Mouse (Mus musculus): Measurements from ENCODE around the gene Lpgat1. TPM values are rescaled to one million over a fixed set of nuclear protein-coding genes. Genes with fewer than 3 reads are reported as not detected.

Gene Lpgat1
- polyA plus RNA-seq, 1 experiment from 2014 or later, result 43.2 TPM

GRCm38 (mm10) chr1:191814240-191814639 lies 96.6 kb downstream of the Lpgat1 start:
- Histone ChIP-seq H3K9ac (no peak overlapping the region), H3K27ac (ENCODE audit: low read depth) (no peak overlapping the region), H3K4me1 (ENCODE audit: insufficient read depth) (peaks cover 5% of the 10 kb centered on the region; the same call in 1 of the 2 replicates), H3K9me3 (ENCODE audit: low read depth, low read length) (no peaks in the 10 kb centered on the region), H3K4me3 (ENCODE audit: low read depth, low read length) (no peak overlapping the region), H3K27me3 (ENCODE audit: insufficient read depth, low read length) (no peaks in the 10 kb centered on the region), H3K4me2 (no peak overlapping the region), H3K36me3 (ENCODE audit: insufficient read depth) (no peaks in the 10 kb centered on the region)
- no peak for DNase-seq
- WGBS, result 76% methylated on average over 4 of the region's 4 CpGs
- TF ChIP-seq CTCF (IDR thresholded peaks at IDR 0.05; ENCODE audit: low read depth), result no peak
- no peak for ATAC-seq (ENCODE audit: insufficient read depth)

DNA sequence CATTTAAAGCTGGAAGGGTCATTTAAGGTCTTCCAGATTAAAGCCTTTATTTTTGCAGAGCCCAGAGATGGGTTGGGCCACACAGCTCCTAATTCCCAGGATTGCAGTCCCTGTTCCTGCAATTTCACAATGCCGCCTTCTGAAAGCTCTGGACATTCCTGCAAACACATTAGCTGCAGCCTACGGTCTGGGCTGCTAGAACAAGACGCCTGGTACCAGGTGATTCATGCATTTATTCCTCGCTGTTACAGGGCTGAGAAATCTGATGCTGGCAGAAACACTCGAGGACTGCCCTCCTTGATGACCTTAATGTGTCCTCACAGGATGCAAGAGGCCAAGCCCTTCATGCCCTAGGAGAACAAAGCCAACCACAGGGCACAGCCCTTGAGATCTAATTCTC lies 97.3 kb downstream of the Lpgat1 start:
- TF ChIP-seq CTCF (IDR thresholded peaks at IDR 0.05; ENCODE audit: low read depth), result no peak
- H3K27me3 ChIP-seq (ENCODE audit: insufficient read depth, low read length), result no peaks in the 10 kb centered on the region
- WGBS, result 27% methylated on average over 5 of the region's 5 CpGs
- H3K4me2 ChIP-seq, result no peak overlapping the region
- no peaks in the 10 kb centered on the region for H3K9me3 ChIP-seq (ENCODE audit: low read depth, low read length)
- H3K4me1 ChIP-seq (ENCODE audit: insufficient read depth), result peaks cover 5% of the 10 kb centered on the region; the same call in 1 of the 2 replicates
- DNase-seq, result no peak
- ATAC-seq (ENCODE audit: insufficient read depth), result no peak
- H3K4me3 ChIP-seq (ENCODE audit: low read depth, low read length), result no peak overlapping the region
- no peaks in the 10 kb centered on the region for H3K36me3 ChIP-seq (ENCODE audit: insufficient read depth)
- H3K9ac ChIP-seq, result no peak overlapping the region
- no peak overlapping the region for H3K27ac ChIP-seq (ENCODE audit: low read depth)

DNA sequence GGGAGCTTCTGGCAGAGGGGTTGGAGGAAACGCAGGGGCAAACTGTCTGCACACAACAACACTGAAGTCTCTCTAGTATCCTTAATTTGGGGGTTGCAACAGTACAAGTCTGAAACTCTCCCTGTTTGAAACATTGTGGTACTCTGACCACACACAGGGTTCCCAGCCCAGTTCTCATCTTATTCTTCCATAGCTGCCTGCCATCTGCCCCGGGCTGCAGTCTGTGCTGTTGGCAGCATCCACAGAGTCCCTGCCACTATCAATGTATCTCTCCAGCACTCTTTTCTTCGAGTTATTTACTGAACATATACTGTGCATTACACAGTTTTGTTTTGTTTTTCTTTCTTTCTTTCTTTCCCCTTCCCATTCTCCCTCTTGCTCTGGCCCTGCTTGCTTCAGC lies 99.0 kb downstream of the Lpgat1 start:
- TF ChIP-seq CTCF (IDR thresholded peaks at IDR 0.05; ENCODE audit: low read depth), result no peak
- H3K9me3 ChIP-seq (ENCODE audit: low read depth, low read length), result no peaks in the 10 kb centered on the region

DNA sequence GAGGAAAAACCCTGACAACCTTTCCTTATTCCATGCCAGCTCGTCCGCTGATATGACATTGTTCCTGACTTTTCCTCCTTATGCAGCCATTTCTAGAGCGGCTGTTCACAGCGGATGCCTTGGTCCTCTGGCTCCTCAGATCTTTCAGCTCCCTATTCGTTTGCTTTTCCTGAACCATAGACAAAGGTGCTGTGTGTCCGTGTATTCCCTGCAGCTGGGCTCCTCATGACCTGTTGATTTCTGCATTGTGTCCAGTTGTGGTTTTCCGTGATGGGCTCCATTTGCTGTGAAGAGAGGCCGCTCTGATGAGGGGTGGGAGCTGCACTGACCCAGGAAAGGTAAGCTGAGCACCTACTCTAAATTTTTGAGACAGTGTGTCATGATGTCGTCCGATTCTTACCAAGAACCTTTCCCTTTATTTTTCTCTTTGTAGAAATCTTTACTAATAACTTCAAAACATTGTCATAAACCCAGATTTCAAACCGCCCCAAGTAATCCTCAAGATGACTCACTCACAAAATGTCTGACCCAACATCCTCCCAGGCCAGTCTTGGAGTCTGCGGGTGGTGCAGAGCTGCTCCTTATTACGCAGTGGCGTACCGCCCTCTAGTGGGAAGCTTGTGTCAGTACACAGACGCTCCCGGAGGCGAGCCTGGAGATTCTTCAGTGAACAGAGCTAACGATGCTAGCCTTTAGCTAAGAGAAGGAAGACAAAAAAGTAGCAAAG lies 99.9 kb downstream of the Lpgat1 start:
- no peak overlapping the region for H3K9ac ChIP-seq
- H3K27me3 ChIP-seq (ENCODE audit: insufficient read depth, low read length), result no peaks in the 10 kb centered on the region
- no peak overlapping the region for H3K4me2 ChIP-seq
- no peaks in the 10 kb centered on the region for H3K9me3 ChIP-seq (ENCODE audit: low read depth, low read length)
- H3K36me3 ChIP-seq (ENCODE audit: insufficient read depth), result no peaks in the 10 kb centered on the region
- peak; percentile 59 for ATAC-seq (ENCODE audit: insufficient read depth)
- peaks cover 7% of the 10 kb centered on the region for H3K4me1 ChIP-seq (ENCODE audit: insufficient read depth)
- H3K4me3 ChIP-seq (ENCODE audit: low read depth, low read length), result no peak overlapping the region
- 30% methylated on average over 19 of the region's 19 CpGs for WGBS
- DNase-seq, result peak; percentile 96
- TF ChIP-seq CTCF (IDR thresholded peaks at IDR 0.05; ENCODE audit: low read depth), result peak; percentile 99
- H3K27ac ChIP-seq (ENCODE audit: low read depth), result no peak overlapping the region

More for the DNA sequence above, 99.0 kb downstream of the Lpgat1 start:
- Histone ChIP-seq H3K36me3 (ENCODE audit: insufficient read depth) (no peaks in the 10 kb centered on the region), H3K4me2 (no peak overlapping the region), H3K27me3 (ENCODE audit: insufficient read depth, low read length) (no peaks in the 10 kb centered on the region), H3K4me1 (ENCODE audit: insufficient read depth) (peaks cover 7% of the 10 kb centered on the region), H3K27ac (ENCODE audit: low read depth) (no peak overlapping the region), H3K4me3 (ENCODE audit: low read depth, low read length) (no peak overlapping the region), H3K9ac (no peak overlapping the region)
- ATAC-seq (ENCODE audit: insufficient read depth) (no peak), DNase-seq (no peak)
- WGBS, result 69% methylated on average over 3 of the region's 3 CpGs

- Histone ChIP-seq H3K4me3 (ENCODE audit: low read depth, low read length) (no peak overlapping the region), H3K27me3 (ENCODE audit: insufficient read depth, low read length) (no peaks in the 10 kb centered on the region), H3K9me3 (ENCODE audit: low read depth, low read length) (no peaks in the 10 kb centered on the region), H3K4me2 (no peak overlapping the region), H3K27ac (ENCODE audit: low read depth) (no peak overlapping the region), H3K9ac (no peak overlapping the region), H3K36me3 (ENCODE audit: insufficient read depth) (peaks cover 5% of the 10 kb centered on the region), H3K4me1 (ENCODE audit: insufficient read depth) (peaks cover 7% of the 10 kb centered on the region)
- DNase-seq (no peak), ATAC-seq (ENCODE audit: insufficient read depth) (no peak)
- WGBS, result 38% methylated on average over 6 of the region's 6 CpGs
- TF ChIP-seq CTCF (IDR thresholded peaks at IDR 0.05; ENCODE audit: low read depth), result no peak
These were observed 100.6 kb downstream of the Lpgat1 start for GRCm38 (mm10) chr1:191818145-191818631.

GRCm38 (mm10) chr1:191819026-191819425 lies 101.4 kb downstream of the Lpgat1 start:
- ATAC-seq (ENCODE audit: insufficient read depth) (no peak), DNase-seq (no peak)
- H3K4me1 ChIP-seq (ENCODE audit: insufficient read depth), result peaks cover 7% of the 10 kb centered on the region

DNA sequence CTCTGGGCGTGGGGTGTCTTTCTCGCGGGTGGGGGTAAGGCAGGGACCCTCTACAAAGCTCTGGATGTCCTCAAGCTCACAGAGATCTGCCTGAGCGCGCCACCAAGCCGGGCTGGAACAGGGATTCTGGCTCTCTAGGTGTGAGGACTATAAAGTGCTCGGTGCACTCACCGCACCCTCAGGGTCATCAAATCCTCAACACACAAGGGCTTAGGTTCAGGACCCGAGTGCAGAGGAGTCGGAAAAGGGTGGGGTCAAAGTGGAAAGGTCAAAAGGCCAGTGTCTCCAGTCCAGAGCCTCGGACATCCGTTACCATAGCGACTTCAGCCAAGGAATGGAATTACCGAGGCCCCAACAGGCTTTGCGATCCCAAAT lies 103.3 kb downstream of the Lpgat1 start:
- Histone ChIP-seq H3K4me1 (ENCODE audit: insufficient read depth) (peaks cover 7% of the 10 kb centered on the region), H3K9me3 (ENCODE audit: low read depth, low read length) (no peaks in the 10 kb centered on the region), H3K4me3 (ENCODE audit: low read depth, low read length) (peak overlapping the region; percentile 78), H3K9ac (peak overlapping the region; percentile 78), H3K27ac (ENCODE audit: low read depth) (no peak overlapping the region), H3K36me3 (ENCODE audit: insufficient read depth) (peaks cover 31% of the 10 kb centered on the region), H3K27me3 (ENCODE audit: insufficient read depth, low read length) (no peaks in the 10 kb centered on the region), H3K4me2 (peak overlapping the region; percentile 67)
- 2% methylated on average over 15 of the region's 15 CpGs for WGBS
- no peak for TF ChIP-seq CTCF (IDR thresholded peaks at IDR 0.05; ENCODE audit: low read depth)
- no peak; the same call in 1 of the 2 replicates for ATAC-seq (ENCODE audit: insufficient read depth)
- no peak for DNase-seq

More at GRCm38 (mm10) chr1:191819026-191819425, 101.4 kb downstream of the Lpgat1 start:
- peaks cover 13% of the 10 kb centered on the region for H3K36me3 ChIP-seq (ENCODE audit: insufficient read depth)
- TF ChIP-seq CTCF (IDR thresholded peaks at IDR 0.05; ENCODE audit: low read depth), result no peak
- no peaks in the 10 kb centered on the region for H3K9me3 ChIP-seq (ENCODE audit: low read depth, low read length)
- H3K9ac ChIP-seq, result no peak overlapping the region
- H3K4me3 ChIP-seq (ENCODE audit: low read depth, low read length), result no peak overlapping the region
- no peaks in the 10 kb centered on the region for H3K27me3 ChIP-seq (ENCODE audit: insufficient read depth, low read length)
- H3K27ac ChIP-seq (ENCODE audit: low read depth), result no peak overlapping the region
- no peak overlapping the region for H3K4me2 ChIP-seq
